Mouse (Mus musculus): ENCODE measurements around the gene Kbtbd12. TPM values are rescaled to one million over a fixed set of nuclear protein-coding genes. Genes with fewer than 3 reads are reported as not detected.

The Kbtbd12 gene
- total RNA-seq, 2 experiments from 2014 or later: 0.99 to 3.5 TPM

- DNase-seq: no peak
These were observed 137.4 kb downstream of the Kbtbd12 start for GRCm38 (mm10) chr6:88500405-88500767.

- DNase-seq: peak; percentile 75
These were observed 138.0 kb downstream of the Kbtbd12 start for GRCm38 (mm10) chr6:88499481-88500404.

Other genes with a start within 250 kb of the Kbtbd12 start
- 10 to 100 TPM; 14.8 to 18.0 TPM for gene Eefsec, start 191.4 kb downstream of the Kbtbd12 start, total RNA-seq (2021)
- gene Ruvbl1, start 172.5 kb downstream of the Kbtbd12 start, total RNA-seq (2021): 10 to 100 TPM; 31.4 to 34.8 TPM
- gene Sec61a1, start 119.0 kb downstream of the Kbtbd12 start, total RNA-seq (2021): 100 to 1,000 TPM; 150 to 180 TPM
- 100 to 1,000 TPM; 277 to 282 TPM for gene Mgll, start 86.5 kb upstream of the Kbtbd12 start, total RNA-seq (2021)
- 10 to 100 TPM; 21.9 to 30.5 TPM for gene Abtb1, start 204.0 kb upstream of the Kbtbd12 start, total RNA-seq (2021)
- gene Podxl2, start 237.1 kb upstream of the Kbtbd12 start, total RNA-seq (2021): 10 to 100 TPM; 27.8 to 28.3 TPM

Measured in adrenal gland, postnatal 10 days (tissue).